Mouse (Mus musculus) E14TG2a.4 (cell line): ENCODE measurements at regions not wholly inside any gene's neighbourhood (a gene's known extent, or its start where the extent isn't known, plus 50 kb on each side); places are given as distances from the start of the nearest gene placed in this dataset.

Experiments
- CTCF ChIP-seq: conservative IDR thresholded peaks from 2 replicates; pipeline ENCODE4 v1.5.1; 2014; ENCODE audit warnings: low read length
- NANOG ChIP-seq: IDR thresholded peaks from 2 replicates; pipeline ENCODE4 v1.6.1; 2014; ENCODE audit warnings: borderline replicate concordance, low read length, mixed read lengths
- POU5F1 ChIP-seq: IDR thresholded peaks from 2 replicates; pipeline ENCODE4 v1.6.1; 2014; ENCODE audit warnings: low read length, borderline replicate concordance

GRCm38 (mm10) chr2:48601855-48602254 is 212.1 kb upstream of the Acvr2a start:
- TF ChIP-seq CTCF (no peak), POU5F1 (no peak), NANOG (no peak)
